Mouse (Mus musculus): ENCODE results near the gene Src. TPM values are rescaled to one million over a fixed set of nuclear protein-coding genes. Genes with fewer than 3 reads are reported as not detected.

The Src gene
- polyA plus RNA-seq, 1 experiment from 2014 or later = 19.6 TPM

GRCm38 (mm10) chr2:157395960-157396359 is 22.3 kb upstream of the Src start:
- Histone ChIP-seq H3K27me3 (ENCODE audit: poor library complexity, severe bottlenecking) (no peaks in the 10 kb centered on the region), H3K36me3 (replicated peaks) (peaks cover 71% of the 10 kb centered on the region), H3K4me1 (peaks cover 23% of the 10 kb centered on the region), H3K27ac (peak overlapping the region; percentile 12), H3K9me3 (peaks cover 4% of the 10 kb centered on the region), H3K4me3 (no peak overlapping the region)
- DNase-seq (ENCODE audit: extremely low spot score, low spot score) = no peak
- 54% methylated on average over 13 of the region's 13 CpGs for WGBS

DNA sequence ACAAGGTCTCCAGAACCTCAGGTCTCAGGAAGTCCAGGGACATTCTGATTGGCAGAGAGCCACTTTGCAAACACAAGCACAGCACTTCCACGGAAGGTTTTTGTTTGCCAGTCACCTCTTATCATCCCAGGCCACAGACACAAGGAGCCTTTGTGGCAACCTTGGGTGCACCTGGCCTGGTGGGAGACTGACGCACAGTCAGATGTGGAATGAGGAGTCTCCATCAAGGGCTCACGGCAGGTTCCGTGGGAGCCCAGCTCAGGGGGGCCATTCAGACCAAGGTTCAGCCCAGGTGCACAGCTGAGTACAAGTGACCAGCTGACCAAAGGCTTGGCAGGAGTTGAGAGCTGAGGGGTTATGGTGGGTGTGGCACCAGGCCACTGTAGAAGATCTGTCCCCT is 20.9 kb upstream of the Src start:
- H3K4me1 ChIP-seq = peaks cover 23% of the 10 kb centered on the region
- no peak for DNase-seq (ENCODE audit: extremely low spot score, low spot score)

GRCm38 (mm10) chr2:157398539-157398938 is 19.7 kb upstream of the Src start:
- DNase-seq (ENCODE audit: extremely low spot score, low spot score) = no peak
- Histone ChIP-seq H3K27ac (no peak overlapping the region), H3K36me3 (replicated peaks) (peaks cover 46% of the 10 kb centered on the region), H3K4me1 (peaks cover 23% of the 10 kb centered on the region), H3K9me3 (peaks cover 4% of the 10 kb centered on the region), H3K27me3 (ENCODE audit: poor library complexity, severe bottlenecking) (no peaks in the 10 kb centered on the region), H3K4me3 (no peak overlapping the region)
- WGBS = 95% methylated on average over 4 of the region's 4 CpGs

More for the DNA sequence above, 20.9 kb upstream of the Src start:
- no peak overlapping the region for H3K4me3 ChIP-seq
- H3K9me3 ChIP-seq = peaks cover 4% of the 10 kb centered on the region
- no peak overlapping the region for H3K27ac ChIP-seq
- peaks cover 58% of the 10 kb centered on the region for H3K36me3 ChIP-seq (replicated peaks)
- 93% methylated on average over 4 of the region's 4 CpGs for WGBS
- no peaks in the 10 kb centered on the region for H3K27me3 ChIP-seq (ENCODE audit: poor library complexity, severe bottlenecking)

DNA sequence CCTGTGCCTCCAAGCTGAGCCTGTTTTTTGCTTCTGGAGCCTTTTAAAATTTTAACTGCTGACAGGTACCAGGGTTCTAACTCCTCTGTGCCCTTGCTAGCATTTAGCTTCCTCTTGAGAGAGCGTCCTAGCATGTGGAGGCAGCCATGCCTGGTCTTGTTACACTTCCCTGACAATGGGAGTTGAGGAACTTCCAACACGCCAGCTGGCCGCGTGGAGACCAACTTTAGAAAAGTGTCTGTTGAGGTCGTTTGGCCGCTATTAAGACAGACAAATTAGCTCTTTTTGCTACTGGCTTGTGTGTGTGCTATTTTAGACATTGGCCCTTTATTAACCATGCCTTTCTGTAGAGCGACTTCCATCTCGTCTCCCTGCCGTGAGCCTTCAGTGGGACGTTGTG is 18.4 kb upstream of the Src start:
- DNase-seq (ENCODE audit: extremely low spot score, low spot score) = no peak
- peaks cover 44% of the 10 kb centered on the region for H3K36me3 ChIP-seq (replicated peaks)
- no peaks in the 10 kb centered on the region for H3K27me3 ChIP-seq (ENCODE audit: poor library complexity, severe bottlenecking)
- no peak overlapping the region for H3K27ac ChIP-seq
- peaks cover 21% of the 10 kb centered on the region for H3K4me1 ChIP-seq
- H3K9me3 ChIP-seq = peaks cover 4% of the 10 kb centered on the region
- 92% methylated on average over 10 of the region's 10 CpGs for WGBS
- no peak overlapping the region for H3K4me3 ChIP-seq

- Histone ChIP-seq H3K9me3 (peaks cover 4% of the 10 kb centered on the region), H3K4me3 (no peak overlapping the region), H3K27ac (no peak overlapping the region), H3K4me1 (peaks cover 14% of the 10 kb centered on the region), H3K36me3 (replicated peaks) (peaks cover 37% of the 10 kb centered on the region), H3K27me3 (ENCODE audit: poor library complexity, severe bottlenecking) (no peaks in the 10 kb centered on the region)
- no peak for DNase-seq (ENCODE audit: extremely low spot score, low spot score)
- WGBS = 96% methylated on average over 6 of the region's 6 CpGs
Measured at GRCm38 (mm10) chr2:157400491-157400890, 17.8 kb upstream of the Src start.

DNA sequence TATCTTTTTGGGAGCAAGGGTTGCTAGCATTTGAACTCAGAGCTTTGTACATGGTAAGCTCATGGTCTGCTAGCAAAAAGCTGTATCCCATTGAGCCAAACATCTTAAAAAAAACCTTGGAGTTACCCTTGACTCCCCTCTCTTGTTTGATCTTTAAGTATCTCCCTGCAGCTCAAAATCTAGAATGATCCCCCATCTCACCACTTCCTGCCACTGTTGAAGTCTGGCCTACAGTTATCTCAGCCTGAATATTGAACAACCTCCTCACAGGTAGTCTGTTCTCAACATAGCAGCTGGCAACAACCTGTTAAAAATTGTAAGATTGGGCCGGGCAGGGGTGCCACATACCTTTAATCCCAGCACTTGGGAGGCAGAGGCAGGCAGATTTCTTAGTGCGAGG is 17.0 kb upstream of the Src start:
- DNase-seq (ENCODE audit: extremely low spot score, low spot score) = no peak
- WGBS = 95% methylated on average over 2 of the region's 2 CpGs
- no peaks in the 10 kb centered on the region for H3K27me3 ChIP-seq (ENCODE audit: poor library complexity, severe bottlenecking)
- H3K9me3 ChIP-seq = peaks cover 4% of the 10 kb centered on the region
- peaks cover 29% of the 10 kb centered on the region for H3K36me3 ChIP-seq (replicated peaks)
- peaks cover 7% of the 10 kb centered on the region for H3K4me1 ChIP-seq
- H3K27ac ChIP-seq = no peak overlapping the region
- no peak overlapping the region for H3K4me3 ChIP-seq

DNA sequence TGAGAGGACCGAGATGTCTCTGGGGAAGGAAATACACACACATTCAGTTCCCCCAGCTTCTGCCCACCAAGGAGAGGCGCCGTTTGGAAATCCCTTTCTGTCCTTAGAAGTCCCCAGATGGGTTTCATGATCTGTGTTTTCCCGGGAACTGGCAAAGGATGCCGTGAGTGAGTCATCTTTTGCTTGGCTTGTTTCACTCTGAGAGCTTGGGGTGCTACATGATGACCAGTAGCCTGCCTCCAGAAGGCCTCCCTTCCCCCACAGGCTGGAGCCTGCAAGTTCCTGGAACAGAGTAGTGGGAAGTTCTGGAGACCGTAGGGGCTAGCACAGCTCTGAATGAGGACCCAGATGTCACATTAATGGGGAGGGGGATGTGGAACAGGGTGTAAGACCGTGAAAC is 10.6 kb upstream of the Src start:
- no peak for DNase-seq (ENCODE audit: extremely low spot score, low spot score)
- 92% methylated on average over 7 of the region's 7 CpGs for WGBS

GRCm38 (mm10) chr2:157409793-157410533 is 8.3 kb upstream of the Src start:
- H3K4me3 ChIP-seq = no peak overlapping the region
- H3K27ac ChIP-seq = peak overlapping the region; percentile 22; the same call in 1 of the 2 replicates

More for the DNA sequence above, 10.6 kb upstream of the Src start:
- no peaks in the 10 kb centered on the region for H3K27me3 ChIP-seq (ENCODE audit: poor library complexity, severe bottlenecking)
- no peak overlapping the region for H3K4me3 ChIP-seq
- H3K4me1 ChIP-seq = peaks cover 14% of the 10 kb centered on the region
- H3K27ac ChIP-seq = no peak overlapping the region
- no peaks in the 10 kb centered on the region for H3K36me3 ChIP-seq (replicated peaks)
- H3K9me3 ChIP-seq = no peaks in the 10 kb centered on the region

DNA sequence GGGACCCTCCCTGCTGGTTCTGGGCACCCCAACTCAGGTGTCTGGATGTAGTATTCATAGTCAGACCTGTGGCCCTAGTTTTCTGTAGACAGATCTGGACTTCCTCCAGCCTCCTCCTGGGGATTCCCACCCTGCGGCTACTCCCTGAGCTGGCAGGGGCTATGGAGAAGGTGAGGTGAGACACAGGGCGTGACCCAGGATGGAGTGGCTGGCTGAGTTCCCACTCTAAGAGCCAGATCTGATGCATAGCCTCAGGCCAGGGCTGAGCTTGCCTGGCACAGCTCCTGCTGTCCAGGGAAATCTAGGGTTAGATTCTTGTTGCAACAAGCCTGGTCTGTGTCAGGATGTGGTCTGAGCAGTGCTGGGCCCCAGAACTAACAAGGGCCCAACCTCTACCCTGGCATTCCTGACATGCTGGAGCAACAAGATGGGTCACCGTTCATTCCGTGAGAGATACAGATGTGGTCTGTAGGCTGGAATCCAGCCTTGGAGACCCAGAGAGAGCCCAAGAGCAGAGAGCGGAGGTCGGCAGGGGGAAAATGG is 7.0 kb upstream of the Src start:
- no peaks in the 10 kb centered on the region for H3K36me3 ChIP-seq (replicated peaks)
- no peak overlapping the region for H3K4me3 ChIP-seq
- WGBS = 85% methylated on average over 6 of the region's 6 CpGs
- H3K4me1 ChIP-seq = peaks cover 14% of the 10 kb centered on the region
- no peaks in the 10 kb centered on the region for H3K27me3 ChIP-seq (ENCODE audit: poor library complexity, severe bottlenecking)
- no peak for DNase-seq (ENCODE audit: extremely low spot score, low spot score)
- H3K27ac ChIP-seq = no peak overlapping the region
- no peaks in the 10 kb centered on the region for H3K9me3 ChIP-seq

More at GRCm38 (mm10) chr2:157409793-157410533, 8.3 kb upstream of the Src start:
- 71% methylated on average over 12 of the region's 12 CpGs for WGBS
- DNase-seq (ENCODE audit: extremely low spot score, low spot score) = no peak
- Histone ChIP-seq H3K36me3 (replicated peaks) (no peaks in the 10 kb centered on the region), H3K27me3 (ENCODE audit: poor library complexity, severe bottlenecking) (no peaks in the 10 kb centered on the region), H3K9me3 (no peaks in the 10 kb centered on the region), H3K4me1 (peaks cover 14% of the 10 kb centered on the region)

GRCm38 (mm10) chr2:157412497-157412896 is 5.7 kb upstream of the Src start:
- no peak for DNase-seq (ENCODE audit: extremely low spot score, low spot score)
- H3K27ac ChIP-seq = no peak overlapping the region
- 84% methylated on average over 7 of the region's 7 CpGs for WGBS

GRCm38 (mm10) chr2:157417229-157417628 is 1.0 kb upstream of the Src start:
- WGBS = 60% methylated on average over 6 of the region's 6 CpGs
- Histone ChIP-seq H3K4me3 (no peak overlapping the region), H3K27ac (peak overlapping the region; percentile 51; the same call in 1 of the 2 replicates)

More at GRCm38 (mm10) chr2:157412497-157412896, 5.7 kb upstream of the Src start:
- Histone ChIP-seq H3K4me3 (no peak overlapping the region), H3K9me3 (no peaks in the 10 kb centered on the region), H3K4me1 (peaks cover 24% of the 10 kb centered on the region), H3K27me3 (ENCODE audit: poor library complexity, severe bottlenecking) (peaks cover 5% of the 10 kb centered on the region), H3K36me3 (replicated peaks) (no peaks in the 10 kb centered on the region)

GRCm38 (mm10) chr2:157418609-157419071 is 396 bp downstream of the Src start:
- peak; percentile 47 for DNase-seq (ENCODE audit: extremely low spot score, low spot score)
- H3K27ac ChIP-seq = peak overlapping the region; percentile 78
- H3K27me3 ChIP-seq (ENCODE audit: poor library complexity, severe bottlenecking) = peaks cover 35% of the 10 kb centered on the region
- peaks cover 55% of the 10 kb centered on the region for H3K4me1 ChIP-seq
- peak overlapping the region; percentile 9; the same call in 1 of the 2 replicates for H3K4me3 ChIP-seq
- 1% methylated on average over 7 of the region's 7 CpGs for WGBS
- H3K9me3 ChIP-seq = no peaks in the 10 kb centered on the region
- H3K36me3 ChIP-seq (replicated peaks) = no peaks in the 10 kb centered on the region

More at GRCm38 (mm10) chr2:157417229-157417628, 1.0 kb upstream of the Src start:
- Histone ChIP-seq H3K36me3 (replicated peaks) (no peaks in the 10 kb centered on the region), H3K4me1 (peaks cover 41% of the 10 kb centered on the region), H3K9me3 (no peaks in the 10 kb centered on the region), H3K27me3 (ENCODE audit: poor library complexity, severe bottlenecking) (peaks cover 31% of the 10 kb centered on the region)
- DNase-seq (ENCODE audit: extremely low spot score, low spot score) = no peak

DNA sequence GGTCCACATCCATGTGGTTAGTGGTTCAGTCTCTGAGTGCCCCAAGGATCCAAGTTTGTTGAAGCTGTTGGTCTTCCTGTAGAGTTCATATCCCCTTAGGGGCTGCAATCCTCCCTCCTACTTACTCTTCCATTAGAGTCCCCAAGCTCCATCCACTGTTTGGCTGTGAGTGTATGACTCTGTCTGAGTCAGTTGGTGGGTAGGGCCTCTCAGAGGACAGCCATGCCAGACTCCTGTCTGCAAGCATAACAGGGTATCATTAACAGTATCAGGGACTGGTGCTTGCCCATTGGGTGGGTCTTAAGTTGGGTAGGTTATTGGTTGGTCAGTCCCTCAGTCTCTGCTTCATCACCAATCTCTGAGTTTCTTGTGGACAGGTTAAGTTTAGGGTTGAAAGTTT is 1.3 kb downstream of the Src start:
- peak overlapping the region; percentile 78 for H3K27ac ChIP-seq
- DNase-seq (ENCODE audit: extremely low spot score, low spot score) = no peak

More for the DNA sequence above, 1.3 kb downstream of the Src start:
- Histone ChIP-seq H3K4me3 (no peak overlapping the region), H3K27me3 (ENCODE audit: poor library complexity, severe bottlenecking) (peaks cover 35% of the 10 kb centered on the region), H3K36me3 (replicated peaks) (no peaks in the 10 kb centered on the region), H3K9me3 (no peaks in the 10 kb centered on the region), H3K4me1 (peaks cover 62% of the 10 kb centered on the region)
